Mouse (Mus musculus) myocyte (in vitro differentiated cells): Measurements from ENCODE around the gene Cs.

Source experiments
- E2F4 ChIP-seq: IDR thresholded peaks from one replicate; pipeline ENCODE4 v1.6.1; 2011; ENCODE audit warnings: mild to moderate bottlenecking, control low read depth, moderate library complexity; ENCODE audit not compliant: insufficient read depth
- MAX ChIP-seq: IDR thresholded peaks from one replicate; pipeline ENCODE4 v1.6.1; 2011; ENCODE audit warnings: low read depth, mild to moderate bottlenecking, control low read depth
- MYOD1 ChIP-seq, 3 experiments: IDR thresholded peaks; one replicate each; pipeline ENCODE4 v1.6.1; 2011; ENCODE audit warnings: control low read depth in 2 of 3, low read depth in 2 of 3, mild to moderate bottlenecking in 2 of 3, moderate library complexity in 1 of 3; ENCODE audit not compliant: insufficient read length in 2 of 3, control insufficient read depth in 1 of 3
- POLR2A ChIP-seq: IDR thresholded peaks from one replicate; pipeline ENCODE4 v1.6.1; 2011; ENCODE audit warnings: low read depth, mild to moderate bottlenecking, control low read depth, moderate library complexity; ENCODE audit not compliant: insufficient read length
- POLR2AphosphoS2 ChIP-seq: IDR thresholded peaks from one replicate; pipeline ENCODE4 v1.6.1; 2011; ENCODE audit warnings: low read depth, control low read depth; ENCODE audit not compliant: insufficient read length
- TCF12 ChIP-seq: IDR thresholded peaks from one replicate; pipeline ENCODE4 v1.6.1; 2011; ENCODE audit warnings: mild to moderate bottlenecking, control low read depth; ENCODE audit not compliant: poor library complexity, insufficient read depth, severe bottlenecking
- USF1 ChIP-seq: IDR thresholded peaks from one replicate; pipeline ENCODE4 v1.6.1; 2011; ENCODE audit warnings: low read depth, mild to moderate bottlenecking, control low read depth, moderate library complexity

- no peak for TF ChIP-seq POLR2A
- TF ChIP-seq POLR2AphosphoS2: no peak
- TF ChIP-seq MYOD1 (IDR thresholded peaks at IDR 0.05; ENCODE audit: control insufficient read depth in 1 of 3, insufficient read length in 2 of 3, low read depth in 2 of 3): no peak
- TF ChIP-seq TCF12: no peak
- no peak for TF ChIP-seq E2F4
- no peak for TF ChIP-seq MAX
- no peak for TF ChIP-seq USF1
Measured at GRCm38 (mm10) chr10:128396017-128396673, 58.6 kb downstream of the Cs start.
